Mouse (Mus musculus) heart, postnatal 25 days (tissue): ENCODE measurements around the gene Gle1. TPM values are rescaled to one million over a fixed set of nuclear protein-coding genes. Genes with fewer than 3 reads are reported as not detected.

Experiments used
- DNase-seq: peaks from one replicate; pipeline ENCODE4 v3.0.0; 2022; ENCODE audit warnings: low spot score
- intact Hi-C: fragments of 180-260 bp; cut with DNase I; formaldehyde crosslinking; loops from one replicate; pipeline ENCODE4 v1.15.1; 2025
- microRNA-seq: library from miRNA; unstranded; fragments of <30 nt; microRNA quantifications from one replicate; pipeline ENCODE4 v1.2.0, GENCODE M21; 2022
- total RNA-seq, 2 experiments: library from RNA; stranded (reverse); gene quantifications; 2 replicates each; pipeline ENCODE4 v1.2.3; 2021

Gle1 gene
- total RNA-seq, 2 experiments from 2014 or later = 25.4 to 26.6 TPM

DNA sequence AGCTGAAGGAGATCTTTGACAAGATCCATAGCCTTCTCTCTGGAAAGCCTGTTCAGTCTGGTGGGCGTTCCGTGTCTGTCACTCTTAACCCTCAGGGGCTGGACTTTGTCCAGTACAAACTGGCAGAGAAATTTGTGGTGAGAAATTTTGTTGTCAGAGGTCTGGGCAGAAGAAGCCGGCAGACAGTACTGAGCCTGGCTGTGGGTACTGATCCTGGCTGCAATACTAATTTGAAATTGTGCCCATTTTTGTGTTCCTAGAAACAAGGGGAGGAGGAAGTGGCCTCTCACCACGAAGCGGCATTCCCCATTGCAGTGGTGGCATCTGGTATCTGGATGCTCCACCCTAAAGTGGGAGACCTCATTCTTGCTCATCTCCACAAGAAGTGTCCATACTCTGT is 13.7 kb downstream of the Gle1 start:
- DNase-seq = no peak
- intact Hi-C loops = no loop called here

DNA sequence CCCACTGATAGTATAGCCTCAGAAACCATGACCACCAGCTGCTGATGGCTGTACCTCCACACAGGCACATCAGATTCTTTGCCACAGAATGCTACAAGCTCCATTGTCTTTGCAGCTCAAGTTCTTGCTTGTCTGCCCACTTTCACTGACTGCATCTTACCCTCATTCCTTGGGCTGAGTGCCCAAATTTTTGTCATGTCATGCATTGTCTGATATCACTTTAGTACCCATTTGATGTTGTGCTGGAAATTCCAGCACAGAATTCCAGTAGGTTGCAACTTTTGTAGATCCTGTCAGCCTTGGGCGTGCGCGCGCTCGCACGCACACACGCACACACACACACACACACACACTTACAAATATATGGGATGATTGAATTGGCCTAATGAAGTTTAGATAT is 26.0 kb downstream of the Gle1 start:
- no peak for DNase-seq
- intact Hi-C loops = no loop called here

DNA sequence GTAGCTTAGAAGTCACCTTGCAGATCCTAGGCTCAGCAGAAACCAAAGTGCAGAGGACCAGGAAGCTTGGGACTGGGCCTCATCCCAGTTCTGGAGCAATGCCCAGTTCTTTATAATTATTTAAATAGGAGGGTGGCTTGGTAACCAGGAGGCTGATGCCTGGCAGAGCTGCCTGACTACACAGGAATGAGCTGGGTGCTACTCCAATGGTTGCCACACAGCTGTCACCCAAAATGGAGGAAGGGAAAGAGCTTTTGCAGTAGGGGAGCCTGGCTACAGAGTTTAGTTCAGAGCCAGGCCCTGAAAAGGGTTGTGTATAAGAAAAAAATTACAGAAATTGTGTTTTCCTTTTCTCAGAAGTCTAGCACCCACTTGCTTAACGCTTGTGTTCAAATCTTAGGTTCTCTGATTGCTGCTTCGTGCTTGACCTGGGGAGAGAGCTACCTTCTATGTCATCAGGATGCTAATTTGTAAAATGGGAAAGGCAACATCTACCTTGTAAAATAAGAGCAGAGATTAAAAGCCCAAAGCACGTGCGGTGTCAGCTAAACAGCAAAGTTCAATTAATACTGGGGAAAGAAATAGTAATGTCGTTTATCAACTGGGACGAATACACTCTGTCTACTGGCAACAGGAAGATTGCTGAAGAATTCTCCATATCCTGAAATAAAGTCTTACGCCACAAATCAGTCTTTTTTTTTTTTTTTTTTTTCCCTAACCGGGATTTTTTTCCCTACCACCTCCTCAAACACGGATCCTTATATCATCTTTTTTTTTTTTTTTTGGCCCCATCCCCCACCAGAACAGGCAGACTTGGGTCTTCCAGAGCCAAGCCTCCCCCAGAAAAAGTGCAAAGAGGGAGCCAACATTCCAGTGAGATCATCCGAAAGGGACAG is 29.4 kb downstream of the Gle1 start:
- DNase-seq = no peak

GRCm38 (mm10) chr2:29965250-29965843 is 30.1 kb downstream of the Gle1 start, which contains the start of gene Sptan1:
Gene Sptan1 (plus strand): TSS chr2:29965560.
- intact Hi-C loops = no loop called here
- peak; percentile 93 for DNase-seq

More for the DNA sequence above, 29.4 kb downstream of the Gle1 start:
- intact Hi-C loops = no loop called here

GRCm38 (mm10) chr2:29965906-29966305 is 30.7 kb downstream of the Gle1 start:
- intact Hi-C loops = no loop called here
- no peak for DNase-seq

DNA sequence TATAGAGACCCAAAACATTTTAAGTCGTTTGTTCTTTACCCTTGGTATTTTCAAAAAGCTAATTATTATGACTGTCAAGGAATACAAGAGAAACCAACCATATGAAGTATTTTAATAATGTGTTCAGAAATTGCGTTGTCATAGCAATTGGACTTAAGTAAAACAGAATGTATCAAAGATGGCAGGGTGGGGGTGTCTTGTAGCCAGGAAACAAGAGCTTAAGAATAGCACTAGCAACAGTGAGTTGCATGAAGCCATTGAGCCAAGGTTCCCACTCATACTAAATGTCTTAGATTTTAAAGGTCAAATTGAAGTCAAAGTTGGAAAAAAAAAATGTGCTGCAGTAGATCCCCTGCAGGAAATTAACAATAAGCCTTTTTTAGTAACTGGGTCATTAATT is 31.6 kb downstream of the Gle1 start:
- intact Hi-C loops = no loop called here
- no peak for DNase-seq

DNA sequence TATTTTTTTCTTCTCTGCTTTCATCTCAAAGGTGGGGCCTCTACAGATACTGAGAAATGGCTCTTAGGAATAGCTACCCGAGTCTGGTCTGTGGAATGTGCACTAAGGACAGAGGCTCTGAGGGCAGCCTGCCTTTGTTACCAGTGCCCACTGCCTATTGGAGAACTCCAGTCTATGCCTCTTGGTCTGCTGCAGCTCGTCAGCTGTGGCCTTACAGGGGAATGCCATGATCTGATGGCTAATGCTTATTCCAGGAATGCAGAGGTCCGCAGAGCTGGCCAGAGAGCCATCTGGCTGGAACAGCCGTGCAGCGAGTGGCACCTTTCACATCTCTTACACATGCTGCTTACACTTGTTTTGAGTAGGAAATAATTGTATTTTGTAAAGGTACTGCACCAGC is 32.5 kb downstream of the Gle1 start:
- intact Hi-C loops = no loop called here
- DNase-seq = no peak

GRCm38 (mm10) chr2:29968638-29969037 is 33.4 kb downstream of the Gle1 start:
- DNase-seq = no peak
- intact Hi-C loops = no loop called here

DNA sequence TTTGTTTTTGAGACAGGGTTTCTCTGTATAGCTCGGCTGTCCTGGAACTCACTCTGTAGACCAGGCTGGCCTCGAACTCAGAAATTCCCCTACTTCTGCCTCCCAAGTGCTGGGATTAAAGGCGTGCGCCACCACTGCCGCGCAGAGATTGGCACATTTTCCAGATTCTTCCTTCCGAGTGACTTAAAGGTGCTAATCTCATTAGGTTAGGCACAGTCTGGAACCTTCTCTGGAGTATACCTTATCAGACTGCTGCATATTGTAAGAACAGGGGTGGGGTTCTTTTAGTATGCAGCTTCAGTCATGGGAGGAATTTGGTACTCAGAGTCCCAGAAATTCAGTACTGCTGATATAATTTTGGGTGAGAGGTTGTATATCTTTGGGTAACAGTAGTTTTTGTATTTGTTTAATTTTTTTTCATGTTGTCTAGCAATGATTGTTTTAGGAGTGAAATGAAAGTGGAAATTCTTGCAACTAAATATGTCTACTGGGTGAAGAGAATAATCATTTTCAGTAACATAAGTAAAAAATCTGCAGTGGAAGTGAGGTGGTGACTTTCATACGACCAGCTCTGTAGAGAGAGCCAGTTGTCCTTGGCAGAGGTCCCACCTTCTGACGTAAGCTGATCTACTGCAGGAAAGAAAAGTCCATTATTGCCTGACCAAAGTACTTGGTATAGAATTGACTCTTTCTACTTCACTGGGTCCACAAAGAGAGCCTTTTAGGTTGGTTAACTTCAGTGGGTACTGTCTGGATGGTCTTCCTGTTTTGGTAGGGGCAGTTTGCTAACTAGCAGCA is 36.8 kb downstream of the Gle1 start:
- intact Hi-C loops = no loop called here

GRCm38 (mm10) chr2:29973525-29973924 is 38.3 kb downstream of the Gle1 start:
- intact Hi-C loops = no loop called here

More for the DNA sequence above, 36.8 kb downstream of the Gle1 start:
- DNase-seq = peak; percentile 54

GRCm38 (mm10) chr2:29977307-29977706 is 42.1 kb downstream of the Gle1 start:
- DNase-seq = no peak
- intact Hi-C loops = loop anchor here (2.0 to 5.0 kb wide), 3 partner anchors 43 to 160 kb away; partner anchors contain the start of gene Gle1

More at GRCm38 (mm10) chr2:29973525-29973924, 38.3 kb downstream of the Gle1 start:
- no peak for DNase-seq

GRCm38 (mm10) chr2:29980661-29981060 is 45.4 kb downstream of the Gle1 start:
- DNase-seq = no peak
- intact Hi-C loops = loop anchor here (2.0 kb wide), 1 partner anchor 14 kb away; no protein-coding TSS in a partner anchor

GRCm38 (mm10) chr2:29991962-29992361 is 56.7 kb downstream of the Gle1 start:
- no peak for DNase-seq
- intact Hi-C loops = no loop called here

DNA sequence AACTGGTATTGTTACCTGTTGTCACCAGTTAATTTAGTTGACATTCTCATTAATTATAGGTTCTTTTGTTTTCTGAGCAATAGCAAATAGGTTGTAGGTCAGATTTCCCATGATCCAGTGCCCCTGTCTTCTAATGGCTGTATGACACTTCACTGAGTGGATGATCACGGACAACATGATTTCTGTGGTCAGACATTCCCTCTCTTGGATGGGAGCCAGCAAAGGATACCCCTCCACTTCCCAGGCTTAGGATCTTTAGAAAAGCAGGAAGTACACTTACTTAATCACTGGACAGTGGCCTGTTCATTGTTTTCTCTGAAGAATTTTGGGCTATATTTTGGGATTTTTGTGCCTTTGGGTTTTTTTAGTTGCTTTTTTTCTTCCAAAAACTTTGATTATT is 73.9 kb downstream of the Gle1 start:
- DNase-seq = no peak

More for the DNA sequence above, 73.9 kb downstream of the Gle1 start:
- intact Hi-C loops = no loop called here

Small RNAs within 50 kb of the gene (microRNA-seq; reads per million reads assigned to microRNA genes)
- not detected for gene Mir6997

Other genes with a start within 250 kb of the Gle1 start
- gene Gm13420, start 183.7 kb upstream of the Gle1 start, total RNA-seq = not detected
- not detected for gene Gm13547, start 176.1 kb upstream of the Gle1 start, total RNA-seq
- 10 to 100 TPM; 17.2 to 18.3 TPM for gene Coq4, start 147.9 kb upstream of the Gle1 start, total RNA-seq
- gene Trub2, start 146.9 kb upstream of the Gle1 start, total RNA-seq = 10 to 100 TPM; 30.3 to 34.1 TPM
- gene Slc27a4, start 132.8 kb upstream of the Gle1 start, total RNA-seq = 10 to 100 TPM; 17.9 to 18.7 TPM
- gene Urm1, start 115.4 kb upstream of the Gle1 start, total RNA-seq = 10 to 100 TPM; 31.8 to 32.4 TPM
- 1 to 10 TPM; 4.6 to 5.8 TPM for gene Cercam, start 66.3 kb upstream of the Gle1 start, total RNA-seq
- gene Odf2, start 46.2 kb upstream of the Gle1 start, total RNA-seq = 10 to 100 TPM; 20.2 to 23.2 TPM
- gene Sptan1, start 30.1 kb downstream of the Gle1 start, total RNA-seq = 100 to 1,000 TPM; 208 to 216 TPM
- gene Wdr34, start 113.5 kb downstream of the Gle1 start, total RNA-seq = 1 to 10 TPM; 6.5 to 6.8 TPM
- 100 to 1,000 TPM in 1 of 2 experiments, 10 to 100 TPM in 1; 95.8 to 106 TPM for gene Set, start 122.0 kb downstream of the Gle1 start, total RNA-seq
- gene Pkn3, start 142.3 kb downstream of the Gle1 start, total RNA-seq = 10 to 100 TPM; 10.5 to 13.2 TPM
- gene Zdhhc12, start 158.2 kb downstream of the Gle1 start, total RNA-seq = 1 to 10 TPM; 3.9 to 4.7 TPM
- gene Zer1, start 189.2 kb downstream of the Gle1 start, total RNA-seq = 10 to 100 TPM; 23.5 to 26.7 TPM
- 10 to 100 TPM; 19.9 to 23.0 TPM for gene Tbc1d13, start 198.3 kb downstream of the Gle1 start, total RNA-seq
- gene Endog, start 236.1 kb downstream of the Gle1 start, total RNA-seq = 100 to 1,000 TPM in 1 of 2 experiments, 10 to 100 TPM in 1; 93.8 to 100 TPM
- 1 to 10 TPM; 4.5 to 6.1 TPM for gene Spout1, start 243.0 kb downstream of the Gle1 start, total RNA-seq